Mouse (Mus musculus) left cerebral cortex, postnatal 4 days (tissue): ENCODE measurements at regions not wholly inside any gene's neighbourhood (a gene's known extent, or its start where the extent isn't known, plus 50 kb on each side); places are given as distances from the start of the nearest gene placed in this dataset. TPM values are rescaled to one million over a fixed set of nuclear protein-coding genes. Genes with fewer than 3 reads are reported as not detected.
A peak's percentile ranks its signal among the peaks of the same experiment; 100 is the strongest.
"Not testable (repeated sequence)": the region's sequence is repeated elsewhere in the genome, so short reads cannot be mapped to it uniquely, and the experiment has no call there.

Experiments
- DNase-seq: peaks from one replicate; pipeline ENCODE4 v3.0.0-alpha.2; 2022
- intact Hi-C: fragments of 180-260 bp; cut with DNase I; formaldehyde crosslinking; loops from one replicate; pipeline ENCODE4 v1.15.1; 2025
- microRNA-seq: library from miRNA; unstranded; fragments of <30 nt; microRNA quantifications from one replicate; pipeline ENCODE4 v1.2.0, GENCODE M21; 2022

GRCm38 (mm10) chr17:27291176-27291575 lies 86.9 kb upstream of the Lemd2 start:
- intact Hi-C loops: no loop called here
- DNase-seq: peak; percentile 26

- intact Hi-C loops: no loop called here
- peak; percentile 7 for DNase-seq
Measured at GRCm38 (mm10) chr17:27290311-27290710, 86.0 kb upstream of the Lemd2 start.

- intact Hi-C loops: not testable (repeated sequence)
Measured at GRCm38 (mm10) chr17:27289804-27290203, 85.5 kb upstream of the Lemd2 start.

GRCm38 (mm10) chr17:27287986-27288385 lies 83.7 kb upstream of the Lemd2 start:
- intact Hi-C loops: not testable (repeated sequence)
- peak; percentile 0 for DNase-seq

More at GRCm38 (mm10) chr17:27289804-27290203, 85.5 kb upstream of the Lemd2 start:
- DNase-seq: peak; percentile 0

- no peak for DNase-seq
- intact Hi-C loops: no loop called here
Measured at GRCm38 (mm10) chr17:27281241-27281640, 77.0 kb upstream of the Lemd2 start.

- DNase-seq, intact Hi-C loops: not testable (repeated sequence)
Measured at GRCm38 (mm10) chr17:27279491-27280288, 75.4 kb upstream of the Lemd2 start.

GRCm38 (mm10) chr17:27277786-27278185 lies 73.5 kb upstream of the Lemd2 start:
- DNase-seq, intact Hi-C loops: not testable (repeated sequence)

GRCm38 (mm10) chr17:27271756-27272155 lies 67.5 kb upstream of the Lemd2 start:
- intact Hi-C loops: loop anchor here (2.0 kb wide), 1 partner anchor 27 kb away; no protein-coding TSS in a partner anchor
- not testable (repeated sequence) for DNase-seq

GRCm38 (mm10) chr17:27270776-27271175 lies 66.5 kb upstream of the Lemd2 start:
- intact Hi-C loops: loop anchor here (2.0 kb wide), 1 partner anchor 26 kb away; no protein-coding TSS in a partner anchor
- DNase-seq: not testable (repeated sequence)

GRCm38 (mm10) chr17:27264607-27265006 lies 60.3 kb upstream of the Lemd2 start:
- DNase-seq, intact Hi-C loops: not testable (repeated sequence)

GRCm38 (mm10) chr17:27262607-27263006 lies 58.3 kb upstream of the Lemd2 start:
- intact Hi-C loops: no loop called here
- DNase-seq: no peak

- intact Hi-C loops: no loop called here
- DNase-seq: no peak
Measured at GRCm38 (mm10) chr17:27261981-27262380, 57.7 kb upstream of the Lemd2 start.

- no peak for DNase-seq
- intact Hi-C loops: no loop called here
Measured at GRCm38 (mm10) chr17:27261251-27261650, 57.0 kb upstream of the Lemd2 start.

GRCm38 (mm10) chr17:27260116-27260515 lies 55.8 kb upstream of the Lemd2 start:
- DNase-seq: no peak
- intact Hi-C loops: no loop called here

GRCm38 (mm10) chr17:27257345-27257744 lies 53.1 kb upstream of the Lemd2 start:
- DNase-seq: peak; percentile 76

GRCm38 (mm10) chr17:27255804-27256203 lies 51.5 kb upstream of the Lemd2 start:
- intact Hi-C loops: loop anchor here (5.0 kb wide), 1 partner anchor 61 kb away; no protein-coding TSS in a partner anchor
- no peak for DNase-seq

More at GRCm38 (mm10) chr17:27257345-27257744, 53.1 kb upstream of the Lemd2 start:
- intact Hi-C loops: loop anchor here (5.0 kb wide), 1 partner anchor 60 kb away; no protein-coding TSS in a partner anchor

Small RNA genes in the stretch of these regions (microRNA-seq; reads per million reads assigned to microRNA genes)
- gene Mir7214 (not detected), gene Mir7216 (not detected), gene Mir7217 (not detected), gene Mir7218 (not detected)
